Mouse (Mus musculus) thymus, adult 2 months (tissue): ENCODE results near the gene Cabp2.
"Not testable (repeated sequence)": the region's sequence is repeated elsewhere in the genome, so short reads cannot be mapped to it uniquely, and the experiment has no call there.

Experiments used
- CTCF ChIP-seq: fragments of 200-500 bp; IDR thresholded peaks from 2 replicates; pipeline ENCODE4 v1.5.1; 2012; ENCODE audit warnings: mild to moderate bottlenecking, control low read depth, low read length, moderate library complexity, borderline replicate concordance; ENCODE audit not compliant: control insufficient read depth, poor library complexity, insufficient read depth; ENCODE audit errors: extremely low read depth
- POLR2A ChIP-seq: fragments of 200-500 bp; IDR thresholded peaks from 2 replicates; pipeline ENCODE4 v1.6.1; 2012; ENCODE audit warnings: mild to moderate bottlenecking, low read length, control low read depth, moderate library complexity; ENCODE audit not compliant: control insufficient read depth, poor library complexity, insufficient read depth; ENCODE audit errors: extremely low read depth

DNA sequence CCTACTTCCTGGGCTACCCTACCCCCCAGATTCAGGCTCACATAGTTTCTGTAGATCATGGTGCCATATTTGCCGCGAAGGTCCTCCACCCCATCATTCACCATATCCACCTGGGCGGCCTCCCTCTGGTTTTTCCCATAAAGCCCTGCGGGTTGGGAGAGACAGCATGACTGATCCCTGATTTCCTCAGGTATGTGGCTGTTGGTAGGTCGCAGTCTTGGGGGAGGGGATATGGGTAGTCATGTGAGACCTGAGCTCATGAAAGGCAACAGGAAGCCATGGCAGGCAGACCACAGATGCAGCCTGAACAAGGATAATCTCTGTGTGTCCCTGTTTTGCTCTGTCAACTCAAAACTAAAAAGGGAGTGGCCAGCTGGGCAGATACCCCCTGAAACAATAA, 40.4 kb upstream of the Cabp2 start:
- not testable (repeated sequence) for TF ChIP-seq CTCF, POLR2A
